Mouse (Mus musculus) embryo, embryonic 10.5 days (tissue): ENCODE measurements around the gene Cntnap2.
"Not testable (repeated sequence)": the region's sequence is repeated elsewhere in the genome, so short reads cannot be mapped to it uniquely, and the experiment has no call there.

ENCODE experiments used
- DNase-seq: peaks from one replicate; pipeline ENCODE4 v3.0.0-alpha.2; 2015; ENCODE audit warnings: low spot score

Cntnap2 gene

GRCm38 (mm10) chr6:46996010-46996602, 1936.9 kb downstream of the Cntnap2 start:
- DNase-seq = no peak

- DNase-seq = no peak
Measured at GRCm38 (mm10) chr6:47004430-47004829, 1945.3 kb downstream of the Cntnap2 start.

- no peak for DNase-seq
Measured at GRCm38 (mm10) chr6:47012933-47013332, 1953.8 kb downstream of the Cntnap2 start.

GRCm38 (mm10) chr6:47013535-47013934, 1954.4 kb downstream of the Cntnap2 start:
- peak; percentile 95 for DNase-seq

GRCm38 (mm10) chr6:47014886-47015586, 1955.9 kb downstream of the Cntnap2 start:
- DNase-seq = no peak

- no peak for DNase-seq
Measured at GRCm38 (mm10) chr6:47026064-47026686, 1967.0 kb downstream of the Cntnap2 start.

GRCm38 (mm10) chr6:47031362-47031761, 1972.2 kb downstream of the Cntnap2 start:
- DNase-seq = no peak

GRCm38 (mm10) chr6:47042602-47043001, 1983.4 kb downstream of the Cntnap2 start:
- no peak for DNase-seq

- no peak for DNase-seq
Measured at GRCm38 (mm10) chr6:47043586-47043985, 1984.4 kb downstream of the Cntnap2 start.

GRCm38 (mm10) chr6:47044385-47045200, 1985.4 kb downstream of the Cntnap2 start:
- DNase-seq = peak; percentile 24

- peak; percentile 52 for DNase-seq
Measured at GRCm38 (mm10) chr6:47049051-47049450, 1989.9 kb downstream of the Cntnap2 start.

- no peak for DNase-seq
Measured at GRCm38 (mm10) chr6:47050319-47051222, 1991.4 kb downstream of the Cntnap2 start.

GRCm38 (mm10) chr6:47061341-47061740, 2002.2 kb downstream of the Cntnap2 start:
- DNase-seq = no peak

GRCm38 (mm10) chr6:47089998-47090397, 2030.8 kb downstream of the Cntnap2 start:
- DNase-seq = no peak

GRCm38 (mm10) chr6:47104951-47105350, 2045.8 kb downstream of the Cntnap2 start:
- DNase-seq = no peak

GRCm38 (mm10) chr6:47109582-47110220, 2050.5 kb downstream of the Cntnap2 start:
- no peak for DNase-seq

GRCm38 (mm10) chr6:47134063-47134462, 2074.9 kb downstream of the Cntnap2 start:
- not testable (repeated sequence) for DNase-seq

- DNase-seq = not testable (repeated sequence)
Measured at GRCm38 (mm10) chr6:47153018-47153417, 2093.9 kb downstream of the Cntnap2 start.

- DNase-seq = not testable (repeated sequence)
Measured at GRCm38 (mm10) chr6:47174580-47175294, 2115.6 kb downstream of the Cntnap2 start.
